In the genomic region with DNA sequence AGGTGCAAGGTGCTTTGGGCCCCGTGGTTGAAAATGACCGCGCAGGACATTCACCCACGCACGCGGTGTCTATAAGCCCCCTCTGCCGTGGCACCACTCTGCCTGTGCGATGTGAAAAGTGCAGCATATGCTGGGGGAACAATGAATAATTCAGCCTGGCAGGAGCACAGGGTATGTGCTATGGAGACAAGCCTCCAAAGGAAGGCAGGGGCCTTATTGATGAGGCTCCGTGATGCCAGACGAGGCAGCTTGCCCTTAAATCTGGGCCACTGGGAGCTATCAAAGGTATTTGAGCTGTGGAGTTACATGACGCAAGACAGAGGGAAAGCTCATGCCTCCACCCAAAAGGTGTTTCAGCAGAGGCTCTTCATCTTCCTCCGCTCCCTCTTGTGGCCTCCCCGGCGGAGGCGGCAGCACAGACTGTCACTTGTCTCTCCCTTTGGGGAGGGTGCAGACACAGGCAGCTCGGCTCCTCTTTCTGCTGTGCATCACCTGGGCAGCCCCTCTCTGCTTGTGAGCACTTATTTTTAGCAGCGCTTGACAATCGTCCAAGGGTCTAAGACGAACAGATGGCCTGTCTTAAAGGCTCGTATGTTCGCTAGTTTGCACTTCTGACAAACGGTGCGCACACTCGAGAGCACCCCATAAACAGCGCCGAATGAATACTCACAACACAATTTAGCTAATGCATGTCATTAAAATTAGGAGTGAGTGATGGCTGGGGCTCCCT, we compare ENCODE assay signal across 10 mouse cellular contexts.
DNase-seq lines count a peak whose midpoint lies in the region; ATAC-seq and TF ChIP-seq lines count a peak whose summit lies in the region.
"Had no signal": no experiment of that assay in that cellular context is flagged by ENCODE, and none has a peak within 500 bp of the region (broad histone marks: within the 10 kb centered on the region; RNA-seq: fewer than 3 reads in every experiment).

No protein-coding gene starts in this region.

- peak overlapping the region; percentile 63 for H3K27ac ChIP-seq in midbrain, embryonic 13.5 days
- H3K27ac ChIP-seq in midbrain, embryonic 11.5 days (ENCODE audit: low read depth, low read length) = no peak overlapping the region
- H3K27ac ChIP-seq in hindbrain, embryonic 15.5 days (replicated peaks) = peak overlapping the region; percentile 77
- no peak overlapping the region for H3K27ac ChIP-seq in stomach, postnatal 0 days (replicated peaks)

- no peak overlapping the region for H3K4me2 ChIP-seq in midbrain, embryonic 13.5 days (replicated peaks)
- no peak overlapping the region for H3K4me2 ChIP-seq in midbrain, embryonic 11.5 days
- H3K4me2 ChIP-seq in hindbrain, embryonic 15.5 days = no peak overlapping the region
- H3K4me2 ChIP-seq in stomach, postnatal 0 days (replicated peaks; ENCODE audit: low read depth) = no peak overlapping the region

- H3K4me1 ChIP-seq in midbrain, embryonic 13.5 days (replicated peaks) = peaks cover 49% of the 10 kb centered on the region
- peaks cover 6% of the 10 kb centered on the region for H3K4me1 ChIP-seq in midbrain, embryonic 11.5 days (ENCODE audit: control insufficient read depth, insufficient read depth, low read length)
- peaks cover 57% of the 10 kb centered on the region for H3K4me1 ChIP-seq in hindbrain, embryonic 15.5 days (replicated peaks)
- H3K4me1 ChIP-seq in stomach, postnatal 0 days (replicated peaks; ENCODE audit: control insufficient read depth, insufficient read depth) = no peaks in the 10 kb centered on the region

- 0 out of 2 replicates have a peak, but pooled peaks cover 3% of the 10 kb centered on the region for H3K36me3 ChIP-seq in midbrain, embryonic 13.5 days
- peaks cover 2% of the 10 kb centered on the region; the same call in 1 of the 2 replicates for H3K36me3 ChIP-seq in midbrain, embryonic 11.5 days (ENCODE audit: control insufficient read depth, insufficient read depth, low read length)
- no peaks in the 10 kb centered on the region for H3K36me3 ChIP-seq in hindbrain, embryonic 15.5 days
- no peaks in the 10 kb centered on the region for H3K36me3 ChIP-seq in stomach, postnatal 0 days (ENCODE audit: control insufficient read depth, insufficient read depth, low read length)

- no peak overlapping the region for H3K4me3 ChIP-seq in midbrain, embryonic 13.5 days (replicated peaks)
- no peak overlapping the region for H3K4me3 ChIP-seq in midbrain, embryonic 11.5 days (ENCODE audit: low read depth, low read length)
- H3K4me3 ChIP-seq in hindbrain, embryonic 15.5 days = no peak overlapping the region
- H3K4me3 ChIP-seq in stomach, postnatal 0 days (ENCODE audit: low read depth, low read length) = no peak overlapping the region

- ATAC-seq in midbrain, embryonic 13.5 days = no peak
- no peak for ATAC-seq in midbrain, embryonic 11.5 days (ENCODE audit: low FRiP score)
- peak; percentile 25; the same call in 1 of the 2 replicates for ATAC-seq in hindbrain, embryonic 15.5 days (ENCODE audit: low FRiP score, low read depth)
- ATAC-seq in stomach, postnatal 0 days (ENCODE audit: low FRiP score, low TSS enrichment) = no peak
- ATAC-seq: activated CD4-positive, CD25-positive, alpha-beta regulatory T cell, adult 4 months; intestine, embryonic 16.5 days had no signal

- H3K27me3 ChIP-seq in midbrain, embryonic 13.5 days = 0 out of 2 replicates have a peak, but pooled peaks cover 6% of the 10 kb centered on the region
- H3K27me3 ChIP-seq in midbrain, embryonic 11.5 days (ENCODE audit: control insufficient read depth, insufficient read depth, low read length) = no peaks in the 10 kb centered on the region
- H3K27me3 ChIP-seq in hindbrain, embryonic 15.5 days = no peaks in the 10 kb centered on the region
- H3K27me3 ChIP-seq in stomach, postnatal 0 days (ENCODE audit: control insufficient read depth, insufficient read depth, low read length) = peaks cover 1% of the 10 kb centered on the region

- TF ChIP-seq CTCF in stomach, postnatal 0 days (IDR thresholded peaks at IDR 0.05; ENCODE audit: low read depth) = no peak

- DNase-seq in midbrain, embryonic 11.5 days (ENCODE audit: low spot score, missing footprints) = no peak
- DNase-seq in cerebellum, adult 9-11 months = peak; percentile 89
- DNase-seq in right cerebral cortex, postnatal 36 days (ENCODE audit: low spot score in 2 of 2) = peak; percentile 41 to 45
- DNase-seq in adrenal gland, adult (ENCODE audit: inconsistent age in 2 of 2, low spot score in 1 of 2) = no peak
- DNase-seq in stomach, postnatal 0 days (ENCODE audit: low spot score) = no peak
- DNase-seq: lung, adult 2 months had no signal

- WGBS in midbrain, embryonic 13.5 days = 71% methylated on average over 26 of the region's 26 CpGs
- WGBS in midbrain, embryonic 11.5 days = 86% methylated on average over 26 of the region's 26 CpGs
- 44% methylated on average over 26 of the region's 26 CpGs for WGBS in hindbrain, embryonic 15.5 days
- WGBS in stomach, postnatal 0 days = 78% methylated on average over 26 of the region's 26 CpGs

- no peak for TF ChIP-seq EP300 in stomach, postnatal 0 days (optimal IDR thresholded peaks at IDR 0.05)

- H3K9me3 ChIP-seq in midbrain, embryonic 13.5 days = no peaks in the 10 kb centered on the region
- no peaks in the 10 kb centered on the region for H3K9me3 ChIP-seq in midbrain, embryonic 11.5 days (ENCODE audit: control insufficient read depth, low read length)
- no peaks in the 10 kb centered on the region for H3K9me3 ChIP-seq in hindbrain, embryonic 15.5 days
- H3K9me3 ChIP-seq in stomach, postnatal 0 days (ENCODE audit: control insufficient read depth, low read length) = no peaks in the 10 kb centered on the region

- no peak overlapping the region; the same call in 1 of the 2 replicates for H3K9ac ChIP-seq in midbrain, embryonic 13.5 days (replicated peaks)
- no peak overlapping the region for H3K9ac ChIP-seq in midbrain, embryonic 11.5 days (ENCODE audit: low read length)
- H3K9ac ChIP-seq in hindbrain, embryonic 15.5 days = no peak overlapping the region
- H3K9ac ChIP-seq in stomach, postnatal 0 days (ENCODE audit: low read length) = no peak overlapping the region

Comparison
In these comparisons a context has a peak if more than half of its experiments do, and no peak if none do; other contexts are left out.
1. H3K27ac ChIP-seq: peak in midbrain, embryonic 13.5 days (single experiment) and hindbrain, embryonic 15.5 days (single experiment); none in midbrain, embryonic 11.5 days (single experiment) and stomach, postnatal 0 days (single experiment).
2. DNase-seq: peak in cerebellum, adult 9-11 months (single experiment) and right cerebral cortex, postnatal 36 days (2 of 2); none in midbrain, embryonic 11.5 days (single experiment), adrenal gland, adult (0 of 2) and stomach, postnatal 0 days (single experiment).